Mouse (Mus musculus) urinary bladder, postnatal 10 days (tissue): ENCODE results near the gene Frmd4a.
"Not testable (repeated sequence)": the region's sequence is repeated elsewhere in the genome, so short reads cannot be mapped to it uniquely, and the experiment has no call there.

ENCODE experiments used
- DNase-seq: peaks from one replicate; pipeline ENCODE4 v3.0.0; 2022; ENCODE audit warnings: low spot score

Frmd4a gene

DNA sequence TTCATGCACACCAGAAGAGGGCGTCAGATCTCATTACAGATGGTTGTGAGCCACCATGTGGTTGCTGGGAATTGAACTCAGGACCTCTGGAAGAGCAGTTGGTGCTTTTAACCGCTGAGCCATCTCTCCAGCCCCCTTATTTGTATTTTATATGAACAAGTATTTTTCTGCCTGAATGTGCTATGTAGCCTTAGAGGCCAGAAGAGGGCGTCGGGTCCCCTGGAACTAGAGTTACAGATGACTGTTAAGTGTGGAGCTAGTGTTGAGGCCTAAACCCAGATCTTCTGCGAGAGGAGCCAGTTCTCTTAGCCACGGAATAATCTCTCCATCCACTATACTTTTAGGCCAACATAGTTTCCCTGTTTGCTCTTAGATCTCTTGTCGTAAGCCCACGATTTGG lies 320.8 kb downstream of the Frmd4a start:
- not testable (repeated sequence) for DNase-seq

DNA sequence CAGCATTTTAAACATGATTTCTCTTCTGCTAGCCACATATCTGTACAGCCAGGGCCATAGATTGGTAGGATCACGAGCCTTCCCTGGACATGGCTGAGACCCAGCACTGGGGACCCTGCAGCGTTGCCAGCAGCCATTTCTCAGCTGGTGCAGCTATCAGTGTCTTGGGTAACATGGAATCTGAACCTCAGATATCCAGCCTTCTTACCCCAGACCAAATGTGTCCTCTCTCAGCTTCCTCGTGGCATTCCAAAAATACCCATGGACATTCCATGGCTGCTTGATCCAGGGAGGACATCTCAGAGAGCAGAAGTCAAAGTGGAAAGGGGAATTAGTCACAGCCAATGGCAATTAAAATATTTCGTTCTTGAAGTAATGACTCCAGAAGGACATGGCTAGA lies 321.6 kb downstream of the Frmd4a start:
- no peak for DNase-seq

DNA sequence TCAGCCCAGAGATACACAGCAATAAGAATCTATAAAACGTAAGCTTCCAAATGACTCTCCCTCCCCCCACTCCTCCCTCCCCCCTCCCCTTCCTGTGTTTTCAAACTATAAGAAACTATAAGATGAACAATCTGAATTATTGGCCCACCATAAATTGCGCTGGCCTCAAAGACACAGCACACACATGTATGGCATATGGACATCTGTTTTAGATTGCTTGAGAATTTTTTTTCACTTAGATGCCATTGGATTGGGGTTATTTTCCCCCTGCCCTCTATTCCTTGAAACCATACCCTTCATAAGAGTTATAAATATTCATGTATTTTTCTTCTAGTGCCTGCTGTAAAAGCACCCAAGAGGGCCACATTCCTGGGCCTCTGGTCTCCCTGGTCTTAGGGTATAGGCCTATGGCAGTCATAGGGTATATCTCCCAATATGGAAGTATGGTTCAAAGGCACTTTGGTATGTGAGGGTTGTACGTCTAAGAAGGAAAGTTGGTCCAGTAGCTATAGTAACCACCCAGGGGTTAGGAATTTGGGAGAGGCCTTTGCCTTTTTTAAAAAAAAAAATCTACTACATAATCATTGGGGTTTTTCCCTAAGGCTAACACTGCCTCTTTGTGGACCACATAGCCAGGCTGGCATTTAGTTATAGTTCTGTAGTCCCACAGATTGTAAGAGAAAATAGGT lies 322.2 kb downstream of the Frmd4a start:
- DNase-seq = no peak

DNA sequence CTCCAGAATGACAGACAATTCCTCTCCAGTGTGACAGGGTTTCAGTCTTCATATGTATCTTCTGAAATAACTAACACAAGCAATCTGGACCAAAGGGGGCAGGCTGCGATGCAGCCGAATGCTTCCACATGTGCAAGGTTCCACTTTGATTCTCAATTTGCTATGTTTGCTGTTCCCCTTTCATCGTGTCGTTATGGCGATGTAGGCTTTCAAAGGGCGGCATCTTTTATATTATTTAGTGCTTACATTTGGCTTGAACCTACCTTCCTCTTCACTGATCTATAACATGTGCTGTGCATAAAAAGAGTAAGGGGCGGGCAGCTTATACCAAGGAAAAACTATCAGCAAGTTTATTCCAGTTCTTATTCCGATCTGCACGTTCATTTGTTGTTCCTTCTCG lies 322.9 kb downstream of the Frmd4a start:
- no peak for DNase-seq

DNA sequence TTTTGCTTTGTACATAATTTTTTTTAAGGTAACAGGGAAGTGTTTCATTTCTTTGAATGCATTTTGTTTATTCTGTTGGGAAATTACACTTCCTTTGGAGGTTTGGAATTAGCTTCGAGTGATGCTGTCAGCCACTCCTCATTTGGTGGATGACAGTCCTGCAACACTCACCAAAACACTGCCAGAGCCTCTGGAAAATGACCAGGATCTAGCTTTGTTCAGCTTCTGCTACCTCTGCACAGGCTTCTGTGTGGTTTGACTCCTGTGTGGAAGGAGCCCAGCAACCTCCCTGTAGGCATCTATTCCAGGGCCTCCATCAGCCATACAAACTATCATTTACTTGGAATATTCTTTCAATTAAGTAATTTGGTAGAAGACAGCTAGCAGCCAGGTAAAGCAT lies 323.6 kb downstream of the Frmd4a start:
- DNase-seq = no peak

DNA sequence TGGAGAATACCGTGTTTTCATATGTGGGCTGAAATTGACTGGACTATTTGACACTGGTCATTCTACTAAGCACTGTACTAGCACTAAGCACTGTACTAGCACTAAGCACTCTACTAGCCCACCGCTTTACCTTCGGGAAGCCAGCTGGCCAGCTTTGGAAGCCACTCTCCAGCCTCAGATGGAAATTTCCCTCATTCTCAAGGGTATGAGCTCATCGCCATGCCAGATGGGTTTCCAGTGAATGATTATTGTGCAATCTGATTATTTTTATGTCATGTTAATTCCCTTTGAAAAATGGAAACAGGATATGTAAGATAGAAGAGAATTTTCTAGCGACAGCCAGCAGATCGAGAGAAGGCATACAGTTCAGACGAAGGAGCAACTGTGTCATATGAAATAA lies 324.5 kb downstream of the Frmd4a start:
- DNase-seq = no peak

DNA sequence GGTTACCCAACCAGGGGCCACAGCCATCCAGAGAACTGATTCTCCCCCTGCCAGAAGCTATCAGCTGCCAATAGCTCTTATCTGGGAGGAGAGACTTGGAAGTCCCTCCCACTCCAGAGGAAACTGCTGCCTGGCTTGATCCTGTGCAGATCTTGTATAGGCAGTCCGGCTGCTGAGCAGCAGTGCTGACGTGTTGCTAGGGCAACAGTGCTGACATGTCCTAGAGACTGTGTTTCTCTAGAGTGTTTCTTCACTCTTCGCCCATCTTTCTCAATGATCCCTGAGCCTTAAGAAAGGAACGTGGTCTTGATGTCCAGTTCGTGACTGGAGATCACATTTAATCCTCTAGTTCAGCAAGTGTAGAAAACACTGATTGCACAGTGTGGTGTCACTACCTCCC lies 326.9 kb downstream of the Frmd4a start:
- DNase-seq = no peak

DNA sequence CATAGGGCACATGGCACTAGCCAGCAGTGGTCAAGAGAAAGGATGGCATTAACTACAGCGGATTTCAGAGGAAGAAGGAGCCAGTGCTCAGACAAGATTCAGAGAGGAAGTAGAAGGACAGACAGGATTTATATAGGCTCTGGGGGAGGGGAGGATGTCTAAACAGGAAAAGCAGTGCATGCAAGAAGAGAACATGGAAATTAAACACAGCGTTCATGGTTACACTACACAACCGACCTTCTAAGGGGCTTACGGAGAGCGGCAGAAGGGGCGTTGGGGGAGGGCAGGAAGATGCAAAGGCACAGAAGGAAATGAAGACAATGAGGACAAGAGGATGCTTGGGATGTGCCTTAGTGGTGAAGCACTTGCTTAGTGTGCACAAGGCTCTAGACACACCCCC lies 328.7 kb downstream of the Frmd4a start:
- no peak for DNase-seq

DNA sequence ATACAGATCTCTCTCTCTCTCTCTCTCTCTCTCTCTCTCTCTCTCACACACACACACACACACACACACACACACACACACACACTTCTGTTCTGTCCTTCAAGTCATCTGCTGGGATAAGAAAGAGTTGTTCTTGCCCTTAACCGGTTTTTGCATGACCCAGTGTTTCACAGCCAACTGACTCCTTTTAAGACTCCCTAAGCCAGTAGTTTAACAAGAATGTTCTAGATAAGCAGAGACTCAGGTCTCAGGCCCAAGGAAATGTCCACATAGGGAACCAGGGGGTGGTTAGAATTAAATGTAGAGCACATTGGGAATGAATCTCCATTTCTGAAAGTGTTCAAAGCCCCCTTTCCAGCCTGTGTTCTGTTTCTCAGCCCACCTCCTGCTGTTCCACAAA lies 329.4 kb downstream of the Frmd4a start:
- no peak for DNase-seq

DNA sequence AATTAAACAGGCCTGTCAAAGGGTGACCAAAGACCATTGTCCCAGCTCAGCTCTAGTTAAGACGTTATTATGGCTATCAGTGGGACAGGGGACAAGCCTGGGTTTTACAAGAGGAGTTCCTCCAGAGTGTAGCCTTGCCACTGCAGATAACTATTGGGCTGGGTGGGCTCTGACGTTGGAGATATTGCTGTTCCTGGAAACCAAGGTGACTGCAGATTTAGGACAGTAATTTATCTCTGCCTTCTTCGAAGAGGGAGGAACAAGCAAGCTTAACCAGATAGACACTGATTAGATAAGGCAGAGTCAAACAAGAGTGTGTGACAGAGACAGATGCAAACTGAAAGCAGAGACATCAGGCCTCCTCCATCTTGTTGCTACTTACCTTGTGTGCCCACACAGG lies 330.3 kb downstream of the Frmd4a start:
- DNase-seq = no peak

DNA sequence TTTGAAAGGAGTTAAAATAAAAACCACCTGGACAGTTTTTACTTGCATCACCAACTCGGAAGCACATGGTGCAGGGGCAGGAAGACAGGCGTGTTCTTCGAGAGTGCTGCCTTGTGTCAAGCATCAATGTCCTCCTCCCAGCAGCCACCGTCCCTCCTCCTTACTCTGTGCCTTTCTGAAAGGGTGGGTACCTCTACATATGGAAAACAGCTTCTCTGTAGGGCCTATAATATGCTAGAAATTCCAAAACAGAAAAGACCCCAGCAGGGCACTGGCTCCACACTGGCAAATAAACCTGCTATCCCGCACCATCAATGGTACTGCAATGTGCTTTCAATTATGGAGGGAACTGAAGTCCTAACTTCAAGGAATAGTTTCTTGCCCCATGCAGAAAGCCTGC lies 331.0 kb downstream of the Frmd4a start:
- DNase-seq = no peak

DNA sequence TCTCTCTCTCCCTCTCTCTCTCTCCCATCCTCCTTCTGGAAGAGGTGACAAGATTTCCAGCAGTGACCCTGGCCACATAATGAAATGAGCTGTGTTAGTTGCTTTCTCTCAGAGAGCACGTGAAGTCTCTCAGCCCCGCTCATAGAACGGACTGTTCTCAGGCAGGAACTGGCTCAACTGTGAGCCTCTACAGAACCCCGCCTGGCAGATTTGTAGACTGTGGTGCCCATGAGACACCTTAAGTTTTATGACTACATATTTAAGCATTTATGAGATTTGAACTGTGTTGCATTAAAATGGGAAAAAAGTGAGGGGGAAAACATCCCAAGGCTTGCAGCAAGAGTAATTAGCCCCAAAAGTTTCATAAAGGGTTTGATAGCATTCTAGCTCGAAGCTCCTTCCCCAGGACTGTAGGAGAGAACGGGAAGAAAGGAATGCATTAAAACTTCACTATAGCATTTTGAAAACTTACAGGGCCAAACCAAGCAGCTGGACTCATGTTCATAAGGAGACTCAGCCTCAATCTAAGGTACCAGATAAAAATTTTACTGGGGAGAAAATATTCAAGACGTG lies 339.4 kb downstream of the Frmd4a start:
- DNase-seq = no peak

DNA sequence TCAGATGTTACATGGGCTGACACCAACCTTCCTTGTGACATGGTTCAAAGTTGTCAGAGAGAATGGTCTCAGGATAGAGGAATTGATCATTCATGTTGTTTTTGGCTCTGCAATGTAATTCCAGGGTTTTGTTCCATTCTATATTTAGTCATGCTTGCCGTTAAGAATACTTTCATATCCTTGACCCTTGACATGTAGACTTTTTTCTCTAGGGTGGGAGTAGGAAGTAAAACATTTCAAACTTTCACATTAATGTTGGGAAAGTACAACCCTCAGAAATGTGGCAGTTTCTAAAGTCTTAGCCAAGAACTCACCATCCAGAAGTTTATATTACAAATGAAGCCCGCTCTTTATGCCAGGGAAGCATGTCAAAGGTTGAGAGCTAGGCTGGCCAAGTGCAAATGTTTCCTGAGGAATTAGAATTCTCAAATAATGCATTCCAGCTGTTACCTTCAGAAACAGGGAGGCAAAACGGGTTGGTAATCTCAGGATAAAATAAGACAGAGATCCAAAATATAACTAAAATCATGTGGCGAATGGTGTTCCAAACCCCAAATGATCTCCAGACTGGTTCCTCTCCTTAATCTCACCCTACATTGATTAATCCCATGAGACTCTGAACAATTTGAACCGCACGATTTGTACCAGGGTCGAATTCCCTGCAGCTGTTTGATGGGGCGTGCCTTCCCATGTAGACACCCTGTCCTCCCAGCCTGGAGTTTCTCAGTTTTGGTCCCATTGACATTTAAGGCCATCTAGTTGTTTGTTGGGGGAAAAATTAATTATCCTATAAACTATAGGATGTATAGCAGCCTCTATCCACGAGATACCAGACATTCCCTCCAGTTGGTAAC lies 344.7 kb downstream of the Frmd4a start:
- DNase-seq = no peak

DNA sequence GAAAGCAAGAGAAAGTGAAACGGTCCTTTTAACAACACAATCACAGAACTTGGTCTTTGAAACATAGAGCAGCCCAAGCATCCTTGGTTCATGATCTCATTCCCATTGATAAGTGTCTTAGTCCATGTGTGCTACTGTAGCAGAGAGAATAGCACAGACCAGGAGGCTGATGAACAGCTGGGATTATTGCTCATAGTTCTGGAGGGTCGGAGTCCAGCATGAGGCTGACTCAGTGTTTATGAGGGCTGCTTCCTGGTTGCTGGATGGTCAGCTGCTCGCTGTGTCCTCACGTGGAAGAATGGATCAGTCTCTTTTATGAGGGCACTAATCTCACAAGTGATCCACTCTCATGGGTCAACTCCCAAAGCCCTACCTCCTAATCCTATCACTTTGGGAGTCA lies 347.4 kb downstream of the Frmd4a start:
- no peak for DNase-seq

DNA sequence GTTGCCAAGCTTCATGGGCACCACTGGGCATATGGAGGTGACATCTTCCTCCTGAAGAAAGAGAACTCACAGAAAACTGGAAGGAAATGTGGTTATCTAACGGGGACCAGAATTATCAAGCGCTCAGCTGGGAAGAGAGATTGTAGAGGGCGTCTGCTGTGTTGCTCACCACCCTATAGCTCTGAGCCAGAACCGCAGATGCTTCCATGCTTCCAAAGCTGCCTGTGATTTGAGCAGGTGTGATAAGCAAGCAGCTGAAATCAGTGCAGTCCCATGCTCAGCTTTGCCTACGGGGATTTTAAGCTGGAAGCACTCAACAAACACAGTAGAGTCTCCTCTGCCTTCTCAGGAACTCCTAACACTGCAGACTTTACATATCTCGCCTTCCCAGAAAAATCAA lies 351.0 kb downstream of the Frmd4a start:
- DNase-seq = no peak

DNA sequence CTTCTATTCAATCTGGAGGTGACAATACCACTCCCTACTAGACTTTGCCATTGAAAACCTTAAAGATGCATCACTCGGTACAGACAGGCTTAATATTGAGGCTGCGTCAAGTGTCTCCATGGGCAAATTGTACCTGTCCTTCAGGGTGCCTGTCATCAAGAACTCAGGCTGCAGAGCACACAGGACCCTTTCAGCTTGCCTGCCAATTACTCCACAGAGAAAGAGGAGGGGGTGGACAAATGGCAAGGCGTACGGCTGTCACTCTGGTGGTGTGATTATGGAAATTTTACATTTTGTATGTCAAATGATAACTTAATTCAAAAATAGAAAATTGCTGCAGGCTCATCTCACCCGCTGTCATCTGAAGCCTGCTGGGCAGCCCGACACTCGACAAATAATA lies 353.0 kb downstream of the Frmd4a start:
- no peak for DNase-seq

DNA sequence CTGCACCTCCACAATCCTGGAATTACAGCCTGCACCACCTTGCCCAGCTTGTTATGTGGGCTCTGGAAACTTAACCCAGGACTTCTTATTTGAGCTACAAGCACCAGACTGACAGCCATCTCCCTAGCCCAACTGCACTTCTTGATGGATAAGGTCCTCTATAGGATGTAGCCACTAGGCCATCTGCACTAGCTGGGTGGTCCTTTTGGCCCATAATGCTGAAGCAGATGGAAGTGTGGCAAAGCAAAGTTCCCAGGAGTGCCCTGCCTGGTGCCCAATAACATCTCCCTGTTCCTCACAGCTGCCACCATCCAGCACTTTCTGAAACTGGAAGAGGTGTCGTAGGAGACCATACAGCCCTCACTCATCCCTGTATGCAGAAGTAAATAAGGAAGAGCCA lies 353.8 kb downstream of the Frmd4a start:
- no peak for DNase-seq

DNA sequence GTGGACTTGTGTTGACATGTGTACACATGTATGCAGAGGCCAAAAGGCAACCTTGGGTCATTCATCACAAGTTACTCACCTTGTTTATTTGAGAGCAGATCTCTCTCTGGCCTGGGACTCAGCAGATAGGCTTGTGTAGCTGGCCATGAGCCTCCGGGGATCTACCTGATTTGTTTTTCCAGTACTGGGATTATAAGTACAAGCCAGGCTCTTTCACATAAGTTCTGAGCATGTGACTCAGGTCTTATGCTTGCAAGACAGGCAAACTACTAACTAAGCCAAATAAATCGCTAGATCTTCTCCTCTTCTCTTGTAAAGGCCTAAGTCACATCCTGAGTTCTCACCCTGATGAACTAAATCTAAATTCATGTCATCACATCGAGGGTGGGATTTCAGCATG lies 361.3 kb downstream of the Frmd4a start:
- no peak for DNase-seq

DNA sequence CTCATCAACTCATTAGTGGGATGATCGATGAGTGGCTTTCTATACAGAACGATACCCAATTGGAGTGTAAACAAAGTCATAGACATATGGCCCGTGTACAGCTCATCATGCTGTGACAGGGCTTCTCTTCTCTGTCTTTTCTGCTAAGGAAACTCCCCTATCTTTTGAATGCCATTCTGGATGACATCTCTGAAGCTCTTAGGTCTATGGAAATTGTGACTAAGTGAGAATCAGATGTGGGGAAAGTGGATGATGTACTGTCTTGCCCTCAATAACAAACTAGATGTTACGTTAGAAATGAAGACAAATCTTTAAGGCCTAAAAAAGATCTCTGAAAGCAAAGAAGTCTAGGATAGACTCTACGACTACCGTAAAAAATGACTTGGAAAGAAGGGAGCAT lies 362.9 kb downstream of the Frmd4a start:
- DNase-seq = no peak

DNA sequence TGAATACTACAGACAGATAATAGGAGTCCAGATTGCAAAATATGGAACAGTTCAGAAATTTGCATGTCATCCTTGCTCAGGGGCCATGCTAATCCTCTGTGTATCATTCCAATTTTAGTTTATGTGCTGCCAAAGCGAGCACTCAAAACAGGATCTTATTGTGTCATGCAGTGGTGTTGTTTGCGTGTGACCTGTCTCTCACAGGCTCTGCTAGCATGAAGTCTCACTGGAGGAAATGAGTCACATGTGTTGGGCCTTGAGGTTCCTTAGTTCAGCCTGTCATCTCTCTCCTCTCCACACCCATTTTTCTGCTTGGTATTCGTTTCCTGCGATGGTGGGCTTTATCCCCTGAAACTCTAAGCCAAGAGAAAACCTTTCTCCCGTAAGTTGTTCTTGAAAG lies 363.4 kb downstream of the Frmd4a start:
- no peak for DNase-seq

DNA sequence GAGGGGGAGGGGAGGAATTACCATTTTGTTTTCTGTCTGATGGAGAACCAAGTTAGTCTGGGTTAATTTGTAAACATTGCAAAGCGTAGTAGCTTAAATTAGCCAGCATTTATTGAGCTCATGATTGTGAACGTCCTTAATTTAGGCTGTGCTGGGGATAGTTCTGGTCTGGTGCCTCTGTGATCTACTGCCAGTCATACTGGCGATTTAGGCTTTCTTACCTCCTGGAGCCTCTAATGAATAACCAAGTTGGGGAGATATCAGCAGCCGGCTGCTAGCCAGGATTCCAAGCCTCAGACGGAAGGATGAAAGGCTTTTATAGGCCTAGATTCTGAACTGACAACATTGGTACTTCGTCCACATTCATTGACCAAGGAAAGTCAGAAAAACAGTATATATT lies 369.0 kb downstream of the Frmd4a start:
- DNase-seq = no peak

DNA sequence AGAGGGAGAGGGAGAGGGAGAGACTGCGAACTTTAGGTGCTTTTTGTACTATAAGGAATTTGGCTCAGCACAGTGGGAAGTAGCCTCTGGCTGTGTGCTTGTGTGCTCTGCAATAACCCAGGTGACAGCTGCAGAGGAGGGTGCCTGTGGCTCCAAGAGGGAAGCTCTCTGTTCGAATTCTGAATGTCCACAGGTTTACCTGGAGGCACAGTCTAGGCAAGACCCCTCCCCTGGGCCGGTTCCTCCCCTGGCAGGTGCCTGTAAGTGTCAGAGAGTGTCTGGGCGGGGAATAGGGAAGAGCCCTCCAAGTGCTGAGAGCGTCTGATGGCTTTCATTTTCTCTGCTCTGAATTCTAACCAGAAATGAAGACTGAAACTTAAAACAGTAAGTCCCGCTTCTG lies 371.8 kb downstream of the Frmd4a start:
- no peak for DNase-seq

DNA sequence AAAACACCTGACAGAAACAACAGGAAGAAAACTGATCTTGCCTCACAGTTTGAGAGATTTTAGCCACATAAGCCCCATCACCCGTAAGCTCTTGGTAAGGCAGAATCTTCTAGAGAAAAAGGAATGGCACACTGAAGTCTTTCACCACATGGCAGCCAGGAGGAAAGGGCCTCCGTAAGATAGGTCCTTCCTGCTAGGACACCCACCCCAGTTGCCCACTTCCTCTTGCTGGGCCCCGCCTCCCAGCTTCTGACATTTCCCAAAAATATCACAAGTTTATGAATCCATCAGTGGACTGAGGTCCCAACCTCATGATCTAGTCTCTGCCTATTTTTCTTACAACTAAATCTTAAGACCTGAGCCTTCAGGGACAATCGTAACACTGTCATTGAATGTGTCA lies 373.6 kb downstream of the Frmd4a start:
- no peak for DNase-seq

DNA sequence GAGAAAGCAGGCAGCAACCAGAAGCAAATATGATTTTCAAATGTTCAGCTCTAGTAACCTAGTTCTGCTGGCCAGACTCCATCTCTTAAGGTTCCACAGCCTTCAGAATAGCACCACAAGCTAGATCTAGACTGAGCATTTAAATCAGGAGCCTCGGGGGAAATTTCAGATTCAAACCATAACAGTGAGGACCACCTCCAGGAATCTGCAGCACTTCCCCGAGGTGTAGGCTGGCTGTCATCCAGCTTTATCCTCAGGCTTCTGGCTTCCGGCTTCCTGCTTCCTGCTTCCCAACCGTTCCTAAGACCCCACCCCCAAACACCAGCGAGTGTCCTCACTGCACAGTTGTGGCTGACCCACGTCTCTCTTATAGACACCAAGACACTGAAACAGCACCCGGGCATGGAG lies 374.2 kb downstream of the Frmd4a start:
- no peak for DNase-seq
